Mouse (Mus musculus) spleen, adult 2 months (tissue): ENCODE measurements at regions not wholly inside any gene's neighbourhood (a gene's known extent, or its start where the extent isn't known, plus 50 kb on each side); places are given as distances from the start of the nearest gene placed in this dataset.

Experiments
- DNase-seq, 2 experiments: peaks; one replicate each; pipeline versions ENCODE4 v3.0.0 to v3.0.0-alpha.2; 2012 to 2021; ENCODE audit warnings: low spot score in 2 of 2, low read depth in 1 of 2
- H3K27ac ChIP-seq: fragments of 200-500 bp; 2 replicates; pipeline ENCODE4 v1.5.1; 2012; ENCODE audit warnings: low read length, inconsistent platforms; ENCODE audit not compliant: insufficient read depth
- H3K27me3 ChIP-seq: fragments of 200-500 bp; 2 replicates; pipeline ENCODE4 v1.6.1; 2012; ENCODE audit warnings: mild to moderate bottlenecking, moderate library complexity, low read length, inconsistent platforms; ENCODE audit not compliant: control insufficient read depth, insufficient read depth
- H3K36me3 ChIP-seq: fragments of 200-500 bp; 2 replicates; pipeline ENCODE4 v1.6.1; 2012; ENCODE audit warnings: mild to moderate bottlenecking, low read length, inconsistent platforms; ENCODE audit not compliant: control insufficient read depth, insufficient read depth
- H3K4me1 ChIP-seq: fragments of 200-500 bp; 2 replicates; pipeline ENCODE4 v1.6.1; 2011; ENCODE audit warnings: inconsistent platforms; ENCODE audit not compliant: control insufficient read depth, insufficient read depth, insufficient read length
- H3K4me3 ChIP-seq: fragments of 200-500 bp; 2 replicates; pipeline ENCODE4 v1.5.1; 2011; ENCODE audit warnings: mild to moderate bottlenecking, inconsistent platforms; ENCODE audit not compliant: insufficient read depth, insufficient read length; ENCODE audit errors: extremely low read depth
- CTCF ChIP-seq: fragments of 200-500 bp; IDR thresholded peaks from 2 replicates; pipeline ENCODE4 v1.5.1; 2011; ENCODE audit warnings: mild to moderate bottlenecking, inconsistent platforms; ENCODE audit not compliant: insufficient read depth, insufficient read length, insufficient replicate concordance; ENCODE audit errors: extremely low read depth
- POLR2A ChIP-seq: fragments of 200-500 bp; IDR thresholded peaks from 2 replicates; pipeline ENCODE4 v1.6.1; 2011; ENCODE audit warnings: low read depth, low read length, inconsistent platforms
- WGBS: fragments of 180-500 bp; shearing (Covaris S2); methylation state at CpG from one replicate; pipeline ENCODE4 v1.1.7; 2018; 5-methylcytosine and 5-hydroxymethylcytosine counted together

DNA sequence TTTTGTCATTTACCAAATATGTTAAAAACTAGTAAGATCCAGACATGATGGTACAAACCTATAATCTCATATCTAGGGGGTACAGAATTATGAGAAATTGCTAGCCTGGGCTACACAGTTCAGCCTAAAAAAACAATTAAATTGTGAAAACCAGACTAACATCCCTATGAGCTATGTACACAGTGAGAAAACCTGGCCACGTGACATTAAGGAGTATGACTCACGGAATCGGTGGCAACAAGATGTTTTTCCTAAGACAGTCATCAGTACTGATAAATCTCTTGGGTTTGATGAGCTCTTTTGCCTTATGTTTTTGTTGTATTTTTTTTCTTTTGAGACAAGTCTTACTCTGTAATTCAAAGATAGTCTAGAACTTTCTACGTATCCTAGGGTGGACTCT, 148.6 kb downstream of the Csl start:
- Histone ChIP-seq H3K36me3 (no peaks in the 10 kb centered on the region), H3K4me1 (no peaks in the 10 kb centered on the region), H3K27me3 (no peaks in the 10 kb centered on the region), H3K4me3 (no peak overlapping the region), H3K27ac (no peak overlapping the region)
- no peak for TF ChIP-seq CTCF
- WGBS, result 88% methylated on average over 4 of the region's 4 CpGs
- no peak for DNase-seq

- 67% methylated on average over 7 of the region's 7 CpGs for whole genome bisulfite sequencing
- TF ChIP-seq POLR2A, result no peak
- no peak for TF ChIP-seq CTCF
- H3K27me3 ChIP-seq, result no peaks in the 10 kb centered on the region
- no peak overlapping the region for H3K27ac ChIP-seq
- H3K36me3 ChIP-seq, result no peaks in the 10 kb centered on the region
- H3K4me1 ChIP-seq, result no peaks in the 10 kb centered on the region
- H3K4me3 ChIP-seq, result no peak overlapping the region
- DNase-seq, result no peak
Measured at GRCm38 (mm10) chr10:99614392-99615249, 144.8 kb downstream of the Csl start.

DNA sequence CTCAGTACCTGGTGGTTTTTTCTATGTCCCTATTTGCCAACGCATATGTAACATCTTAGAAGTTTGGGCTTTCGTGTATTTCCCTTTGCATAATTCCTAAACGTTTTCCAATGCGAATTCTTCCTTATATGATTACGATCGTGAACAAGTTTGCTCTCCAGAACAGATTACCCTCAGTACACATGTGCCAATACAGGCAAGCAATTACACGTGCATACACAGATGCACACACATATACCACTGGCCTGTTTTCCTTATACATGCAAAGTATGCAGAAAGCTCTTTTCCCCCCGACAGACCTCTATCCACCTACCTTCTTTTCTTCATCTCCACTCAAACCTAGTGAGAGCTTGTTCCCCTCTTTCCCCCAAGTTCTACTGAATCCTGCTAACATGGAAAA, 144.1 kb downstream of the Csl start:
- H3K27ac ChIP-seq, result no peak overlapping the region
- no peaks in the 10 kb centered on the region for H3K4me1 ChIP-seq
- H3K27me3 ChIP-seq, result no peaks in the 10 kb centered on the region
- DNase-seq, result no peak
- TF ChIP-seq POLR2A, result no peak
- TF ChIP-seq CTCF, result no peak
- H3K36me3 ChIP-seq, result no peaks in the 10 kb centered on the region
- no peak overlapping the region for H3K4me3 ChIP-seq
- WGBS, result 83% methylated on average over 8 of the region's 8 CpGs

DNA sequence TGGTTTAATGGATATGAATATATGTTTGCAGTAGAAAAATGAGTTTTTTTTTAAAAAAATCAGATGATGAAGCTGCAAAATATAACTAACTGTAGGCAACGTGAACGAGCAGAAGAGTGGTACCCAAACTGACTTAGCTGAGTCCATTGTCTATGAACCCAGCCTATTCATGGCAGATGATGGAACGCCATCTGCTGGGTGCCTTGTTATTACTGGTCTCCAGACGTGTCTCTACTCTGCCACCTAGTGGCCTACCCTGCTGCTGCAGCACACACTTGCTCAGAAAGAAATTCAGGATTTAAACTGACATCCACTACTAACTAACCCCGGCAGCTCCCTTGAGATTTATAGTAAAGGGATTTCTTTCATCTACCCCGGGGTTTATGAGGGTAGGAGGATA, 143.7 kb downstream of the Csl start:
- Histone ChIP-seq H3K4me1 (no peaks in the 10 kb centered on the region), H3K27me3 (no peaks in the 10 kb centered on the region), H3K27ac (no peak overlapping the region), H3K4me3 (no peak overlapping the region), H3K36me3 (no peaks in the 10 kb centered on the region)
- peak; percentile 68 to 81 for DNase-seq
- no peak for TF ChIP-seq POLR2A
- peak; percentile 92; the same call in 1 of the 2 replicates for TF ChIP-seq CTCF
- WGBS, result 2% methylated on average over 6 of the region's 6 CpGs

- DNase-seq, result no peak
- H3K36me3 ChIP-seq, result no peaks in the 10 kb centered on the region
- no peak for TF ChIP-seq POLR2A
- TF ChIP-seq CTCF, result no peak
- H3K4me1 ChIP-seq, result no peaks in the 10 kb centered on the region
- no peaks in the 10 kb centered on the region for H3K27me3 ChIP-seq
- no peak overlapping the region for H3K4me3 ChIP-seq
- no peak overlapping the region for H3K27ac ChIP-seq
- 78% methylated on average over 3 of the region's 3 CpGs for WGBS
Measured at GRCm38 (mm10) chr10:99617623-99618022, 141.8 kb downstream of the Csl start.

- DNase-seq, result peak; percentile 46 to 61
- Histone ChIP-seq H3K4me1 (no peaks in the 10 kb centered on the region), H3K4me3 (no peak overlapping the region), H3K36me3 (no peaks in the 10 kb centered on the region), H3K27ac (no peak overlapping the region), H3K27me3 (no peaks in the 10 kb centered on the region)
- TF ChIP-seq POLR2A (no peak), CTCF (peak; percentile 70; the same call in 1 of the 2 replicates)
- WGBS, result 44% methylated on average over 18 of the region's 18 CpGs
Measured at GRCm38 (mm10) chr10:99619421-99620151, 139.9 kb downstream of the Csl start.
